Mouse (Mus musculus) liver, embryonic 14.5 days (tissue): ENCODE results near the gene Maneal.

Source experiments
- CTCF ChIP-seq: IDR thresholded peaks from 2 replicates; pipeline ENCODE4 v1.5.1; 2016; ENCODE audit warnings: antibody characterized with exemption, low read depth, control low read depth
- EP300 ChIP-seq: IDR thresholded peaks from 2 replicates; pipeline ENCODE4 v1.6.1; 2016; ENCODE audit warnings: antibody characterized with exemption, low read depth

DNA sequence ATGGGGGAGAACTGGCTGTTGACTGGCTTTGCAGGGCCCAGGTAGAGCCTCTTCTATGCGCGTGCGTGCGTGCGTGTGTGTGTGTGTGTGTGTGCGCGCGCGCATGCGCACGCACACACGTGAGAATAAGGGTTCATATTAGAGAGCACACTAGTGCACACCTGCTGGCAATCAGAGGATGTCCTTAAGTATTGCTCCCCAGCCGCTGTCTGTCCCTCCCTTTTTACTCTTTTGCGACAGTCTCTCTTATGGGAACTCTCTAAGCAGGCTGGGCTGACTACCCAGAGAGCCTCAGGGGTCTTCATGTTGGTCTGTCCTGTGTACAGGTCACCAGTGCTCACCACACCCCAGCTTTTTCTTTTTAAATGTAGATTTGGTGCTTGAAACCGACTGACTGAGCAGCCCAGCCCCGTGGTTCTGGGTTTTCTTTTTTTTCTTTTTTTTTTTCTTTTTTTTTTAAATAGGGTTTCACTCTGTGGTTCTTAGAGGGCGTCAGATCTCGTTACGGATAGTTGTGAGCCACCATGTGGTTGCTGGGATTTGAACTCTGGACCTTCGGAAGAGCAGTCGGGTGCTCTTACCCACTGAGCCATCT is 36.5 kb downstream of the Maneal start:
- TF ChIP-seq CTCF (no peak), EP300 (no peak)
